Mouse (Mus musculus) ES-E14 (cell line): Measurements from ENCODE around the gene Pnrc2. TPM values are rescaled to one million over a fixed set of nuclear protein-coding genes. Genes with fewer than 3 reads are reported as not detected.

Source experiments
- DNase-seq: peaks from one replicate; pipeline ENCODE4 v3.0.0-alpha.2; 2013; ENCODE audit warnings: low read depth, low spot score
- H3K27ac ChIP-seq: 2 replicates; pipeline ENCODE4 v1.5.1; 2012; ENCODE audit warnings: low read depth, mild to moderate bottlenecking, low read length, moderate library complexity, mixed read lengths; ENCODE audit not compliant: poor library complexity, insufficient read depth, severe bottlenecking
- H3K36me3 ChIP-seq: 2 replicates; pipeline ENCODE4 v1.6.1; 2012; ENCODE audit warnings: mild to moderate bottlenecking, low read length, moderate library complexity, mixed read lengths; ENCODE audit not compliant: control insufficient read depth, poor library complexity, insufficient read depth, severe bottlenecking
- H3K4me1 ChIP-seq, 2 experiments: fragments of 150-350 bp in 1 of 2; sonication (generic) in 1 of 2; 2 replicates each; pipeline ENCODE4 v1.6.1; 2012; ENCODE audit warnings: low read length in 2 of 2, mild to moderate bottlenecking in 1 of 2, mixed read lengths in 1 of 2; ENCODE audit not compliant: control insufficient read depth in 2 of 2, insufficient read depth in 2 of 2, poor library complexity in 1 of 2
- H3K4me3 ChIP-seq, 2 experiments: fragments of 150-350 bp in 1 of 2; sonication (generic) in 1 of 2; 2 replicates each; pipeline ENCODE4 v1.5.1; 2012; ENCODE audit warnings: low read length in 2 of 2, low read depth in 1 of 2, mild to moderate bottlenecking in 1 of 2, mixed read lengths in 1 of 2; ENCODE audit not compliant: insufficient read depth in 1 of 2, poor library complexity in 1 of 2, severe bottlenecking in 1 of 2
- H3K9ac ChIP-seq: 2 replicates; pipeline ENCODE4 v1.6.1; 2012; ENCODE audit warnings: low read depth, mild to moderate bottlenecking, low read length, mixed read lengths; ENCODE audit not compliant: poor library complexity, insufficient read depth, severe bottlenecking
- H3K9me3 ChIP-seq: fragments of 150-350 bp; sonication (generic); 2 replicates; pipeline ENCODE4 v1.6.1; 2012; ENCODE audit warnings: low read depth, mild to moderate bottlenecking, low read length; ENCODE audit not compliant: control insufficient read depth, insufficient read depth
- CHD2 ChIP-seq: IDR thresholded peaks from 2 replicates; pipeline ENCODE4 v1.6.1; 2014; ENCODE audit warnings: mild to moderate bottlenecking, low read depth, low read length, inconsistent platforms
- HCFC1 ChIP-seq: IDR thresholded peaks from 2 replicates; pipeline ENCODE4 v1.6.1; 2012; ENCODE audit warnings: low read length, inconsistent platforms, borderline replicate concordance; ENCODE audit not compliant: insufficient read depth
- MAFK ChIP-seq: IDR thresholded peaks from 2 replicates; pipeline ENCODE4 v1.6.1; 2014; ENCODE audit warnings: mild to moderate bottlenecking, low read depth, low read length, inconsistent platforms; ENCODE audit not compliant: insufficient read depth
- ZC3H11A ChIP-seq: IDR thresholded peaks from 2 replicates; pipeline ENCODE4 v1.6.1; 2012; ENCODE audit warnings: low read depth, mild to moderate bottlenecking, inconsistent platforms, low read length, borderline replicate concordance
- ZNF384 ChIP-seq: IDR thresholded peaks from 2 replicates; pipeline ENCODE4 v1.6.1; 2012; ENCODE audit warnings: low read depth, low read length, inconsistent platforms
- in situ Hi-C, 2 experiments: fragments of 600-800 bp; cut with MboI; formaldehyde crosslinking; loops; one replicate each; pipeline ENCODE4 v1.15.1; 2025; ENCODE audit warnings: low sequenced_read_pairs in 2 of 2, inconsistent platforms in 1 of 2; ENCODE audit not compliant: unreplicated experiment in 2 of 2
- total RNA-seq: library from RNA; depleted of rRNA; stranded (reverse); fragments of 300-350 nt; gene quantifications from 2 replicates; pipeline ENCODE4 v1.2.3, GENCODE M21; 2012

Pnrc2 gene
- total RNA-seq, 1 experiment, result 35.4 TPM

- Histone ChIP-seq H3K9ac (no peak overlapping the region), H3K4me3 (no peak overlapping the region), H3K36me3 (no peaks in the 10 kb centered on the region), H3K9me3 (no peaks in the 10 kb centered on the region), H3K4me1 (peaks cover 6 to 15% of the 10 kb centered on the region in 2 experiments; a peak in 2 of 4 replicates), H3K27ac (no peak overlapping the region)
- no peak for DNase-seq
- TF ChIP-seq ZNF384 (no peak), CHD2 (no peak), ZC3H11A (no peak), HCFC1 (no peak), MAFK (no peak)
- in situ Hi-C loops, result no loop called here
Measured at GRCm38 (mm10) chr4:135882023-135882422, 8.4 kb upstream of the Pnrc2 start.

DNA sequence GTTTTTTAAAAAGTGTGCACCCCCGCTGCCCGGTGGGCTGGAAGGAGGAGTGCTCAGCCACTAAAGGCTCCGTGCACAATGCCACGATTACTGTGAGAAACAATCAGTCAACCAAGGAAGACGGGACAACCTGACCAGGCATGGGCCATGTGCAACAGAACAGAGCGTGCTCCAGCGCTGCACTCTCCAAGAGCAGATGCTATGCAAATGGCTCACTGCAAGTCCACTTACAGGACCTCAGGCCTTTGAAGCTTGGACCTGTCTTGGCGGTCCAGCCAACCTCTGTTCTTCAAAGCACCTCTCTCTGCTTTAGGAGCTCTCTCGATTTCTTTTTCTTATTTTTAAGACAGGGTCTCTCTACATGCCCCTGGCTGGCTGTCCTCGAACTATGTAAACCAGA is 6.9 kb upstream of the Pnrc2 start:
- Histone ChIP-seq H3K27ac (no peak overlapping the region), H3K9ac (no peak overlapping the region), H3K4me3 (no peak overlapping the region), H3K4me1 (peaks cover 8 to 21% of the 10 kb centered on the region in 2 experiments; a peak in 3 of 4 replicates), H3K36me3 (no peaks in the 10 kb centered on the region), H3K9me3 (no peaks in the 10 kb centered on the region)
- TF ChIP-seq ZC3H11A (no peak), ZNF384 (no peak), MAFK (no peak), CHD2 (no peak), HCFC1 (no peak)
- in situ Hi-C loops, result no loop called here
- DNase-seq, result no peak

DNA sequence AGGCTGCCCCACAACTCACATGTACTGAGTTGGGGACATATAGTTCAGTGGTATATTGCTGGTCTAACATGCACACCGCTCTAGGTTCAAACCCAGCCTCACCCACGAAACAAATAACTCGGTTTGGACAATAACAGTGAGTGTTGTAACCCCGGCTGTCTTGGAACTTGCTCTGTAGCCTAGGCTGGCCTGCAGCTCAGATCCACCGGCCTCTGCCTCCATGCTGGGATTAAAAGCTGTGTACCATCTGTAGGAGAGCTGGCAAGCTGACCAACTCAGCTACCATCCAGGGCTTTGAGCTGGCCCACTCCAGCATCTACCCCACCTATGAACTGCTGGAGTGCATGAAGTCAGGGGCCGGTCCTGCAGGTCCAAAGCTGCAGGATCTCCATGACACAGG is 6.4 kb upstream of the Pnrc2 start:
- TF ChIP-seq MAFK (no peak), CHD2 (no peak), ZNF384 (no peak), HCFC1 (no peak), ZC3H11A (no peak)
- Histone ChIP-seq H3K4me3 (no peak overlapping the region), H3K9me3 (no peaks in the 10 kb centered on the region), H3K36me3 (no peaks in the 10 kb centered on the region), H3K9ac (no peak overlapping the region), H3K4me1 (peaks cover 8 to 20% of the 10 kb centered on the region in 2 experiments; a peak in 3 of 4 replicates), H3K27ac (no peak overlapping the region)
- no peak for DNase-seq
- in situ Hi-C loops, result no loop called here

DNA sequence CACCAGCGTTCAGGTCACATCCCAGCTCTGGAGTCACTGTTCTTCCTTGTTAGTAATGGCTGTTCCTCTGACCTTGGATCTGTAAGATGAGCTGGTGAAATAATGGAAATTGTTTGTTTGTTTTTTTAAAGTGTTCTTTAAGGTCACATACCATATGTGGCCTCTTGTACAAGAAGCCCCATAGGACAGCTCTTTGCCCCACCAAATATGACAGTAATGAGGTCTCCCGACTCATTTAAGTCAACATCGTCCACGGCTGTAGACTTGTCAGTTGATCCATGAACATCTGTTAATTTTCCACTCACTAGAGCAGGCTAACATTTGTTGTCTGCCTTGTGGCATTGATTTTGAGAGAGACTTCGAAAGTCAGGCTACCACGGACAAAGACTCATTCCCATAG is 5.4 kb upstream of the Pnrc2 start:
- in situ Hi-C loops, result no loop called here
- Histone ChIP-seq H3K9ac (no peak overlapping the region), H3K27ac (no peak overlapping the region), H3K4me3 (no peak overlapping the region), H3K4me1 (peaks cover 12 to 18% of the 10 kb centered on the region in 2 experiments; a peak in 3 of 4 replicates), H3K36me3 (no peaks in the 10 kb centered on the region), H3K9me3 (no peaks in the 10 kb centered on the region)
- no peak for DNase-seq
- TF ChIP-seq CHD2 (no peak), MAFK (no peak), HCFC1 (no peak), ZNF384 (no peak), ZC3H11A (no peak)

GRCm38 (mm10) chr4:135877742-135878141 is 4.1 kb upstream of the Pnrc2 start:
- TF ChIP-seq HCFC1, result no peak
- TF ChIP-seq MAFK, result no peak
- TF ChIP-seq CHD2, result no peak
- no peak for TF ChIP-seq ZC3H11A
- TF ChIP-seq ZNF384, result no peak
- no peaks in the 10 kb centered on the region; the same call in 1 of the 2 replicates for H3K36me3 ChIP-seq
- no peak overlapping the region for H3K27ac ChIP-seq
- peaks cover 6 to 13% of the 10 kb centered on the region in 2 experiments; a peak in 3 of 4 replicates for H3K4me1 ChIP-seq
- no peak for DNase-seq
- H3K4me3 ChIP-seq, result no peak overlapping the region
- no peak overlapping the region for H3K9ac ChIP-seq
- no peaks in the 10 kb centered on the region for H3K9me3 ChIP-seq
- in situ Hi-C loops, result no loop called here
